Mouse (Mus musculus) thymus, adult 2 months (tissue): Measurements from ENCODE around the gene Slc6a9.

Source experiments
- CTCF ChIP-seq: fragments of 200-500 bp; IDR thresholded peaks from 2 replicates; pipeline ENCODE4 v1.5.1; 2012; ENCODE audit warnings: mild to moderate bottlenecking, control low read depth, low read length, moderate library complexity, borderline replicate concordance; ENCODE audit not compliant: control insufficient read depth, poor library complexity, insufficient read depth; ENCODE audit errors: extremely low read depth
- POLR2A ChIP-seq: fragments of 200-500 bp; IDR thresholded peaks from 2 replicates; pipeline ENCODE4 v1.6.1; 2012; ENCODE audit warnings: mild to moderate bottlenecking, low read length, control low read depth, moderate library complexity; ENCODE audit not compliant: control insufficient read depth, poor library complexity, insufficient read depth; ENCODE audit errors: extremely low read depth

- TF ChIP-seq CTCF, result no peak
- no peak for TF ChIP-seq POLR2A
Measured at GRCm38 (mm10) chr4:117885093-117885492, 50.8 kb downstream of the Slc6a9 start.
